Mouse (Mus musculus) neural tube, embryonic 11.5 days (tissue): ENCODE results near the gene Cblc. TPM values are rescaled to one million over a fixed set of nuclear protein-coding genes. Genes with fewer than 3 reads are reported as not detected.

Experiments used
- ATAC-seq: fragments of 200-750 bp; cut with Nextera tagmentation; 2 replicates; pipeline ENCODE4 v1.8.0; 2017; ENCODE audit warnings: moderate number of reproducible peaks, mild to moderate bottlenecking, moderate TSS enrichment, moderate library complexity; ENCODE audit not compliant: insufficient read depth, low FRiP score, low TSS enrichment
- DNase-seq: peaks from one replicate; pipeline ENCODE4 v3.0.0-alpha.2; 2015; ENCODE audit warnings: low spot score
- H3K27ac ChIP-seq: fragments of 300-500 bp; sonication (generic); 2 replicates; pipeline ENCODE4 v1.5.1; 2014; ENCODE audit warnings: low read depth, mild to moderate bottlenecking, low read length
- H3K27me3 ChIP-seq: fragments of 300-500 bp; sonication (generic); 2 replicates; pipeline ENCODE4 v1.6.1; 2014; ENCODE audit warnings: mild to moderate bottlenecking, low read length, mixed read lengths; ENCODE audit not compliant: control insufficient read depth, insufficient read depth
- H3K36me3 ChIP-seq: fragments of 300-500 bp; sonication (generic); 2 replicates; pipeline ENCODE4 v1.6.1; 2014; ENCODE audit warnings: mild to moderate bottlenecking, low read length, moderate library complexity, mixed read lengths; ENCODE audit not compliant: control insufficient read depth, insufficient read depth
- H3K4me1 ChIP-seq: fragments of 300-500 bp; sonication (generic); 2 replicates; pipeline ENCODE4 v1.6.1; 2014; ENCODE audit warnings: low read length, mixed read lengths; ENCODE audit not compliant: control insufficient read depth, insufficient read depth
- H3K4me2 ChIP-seq: fragments of 300-500 bp; sonication (generic); 2 replicates; pipeline ENCODE4 v1.6.1; 2014; ENCODE audit warnings: low read depth, mild to moderate bottlenecking, moderate library complexity
- H3K4me3 ChIP-seq: fragments of 300-500 bp; sonication (generic); 2 replicates; pipeline ENCODE4 v1.5.1; 2014; ENCODE audit warnings: low read depth, low read length
- H3K9ac ChIP-seq: fragments of 300-500 bp; sonication (generic); 2 replicates; pipeline ENCODE4 v1.6.1; 2014; ENCODE audit warnings: mild to moderate bottlenecking, low read length
- H3K9me3 ChIP-seq: fragments of 300-500 bp; sonication (generic); 2 replicates; pipeline ENCODE4 v1.6.1; 2016; ENCODE audit warnings: low read length; ENCODE audit not compliant: control insufficient read depth
- WGBS: fragments of 180-500 bp; shearing (Covaris S2); extraction: QIAGEN DNeasy Blood & Tissue Kit; methylation state at CpG from one replicate; pipeline ENCODE4 v1.1.7; 2014; 5-methylcytosine and 5-hydroxymethylcytosine counted together
- polyA plus RNA-seq: library from polyadenylated mRNA; unstranded; fragments of >200 nt; fragmentation: Nextera tagmentation; extraction: Ambion mirVana; gene quantifications from 2 replicates; pipeline ENCODE4 v1.2.1, GENCODE M21; 2014

Cblc gene
- polyA plus RNA-seq, 1 experiment from 2014 or later, result 0.53 TPM

- Histone ChIP-seq H3K27ac (no peak overlapping the region), H3K36me3 (peaks cover 15% of the 10 kb centered on the region), H3K4me2 (no peak overlapping the region), H3K9ac (no peak overlapping the region), H3K27me3 (no peaks in the 10 kb centered on the region), H3K4me1 (peaks cover 3% of the 10 kb centered on the region; the same call in 1 of the 2 replicates), H3K9me3 (no peaks in the 10 kb centered on the region), H3K4me3 (no peak overlapping the region)
- 88% methylated on average over 16 of the region's 16 CpGs for WGBS
- ATAC-seq (no peak), DNase-seq (no peak)
These were observed 60.1 kb downstream of the Cblc start for GRCm38 (mm10) chr7:19736389-19737057.

GRCm38 (mm10) chr7:19734178-19734666 is 62.4 kb downstream of the Cblc start:
- Histone ChIP-seq H3K9me3 (no peaks in the 10 kb centered on the region), H3K27ac (no peak overlapping the region), H3K36me3 (peaks cover 24% of the 10 kb centered on the region), H3K4me1 (no peaks in the 10 kb centered on the region), H3K9ac (no peak overlapping the region), H3K27me3 (no peaks in the 10 kb centered on the region), H3K4me3 (no peak overlapping the region), H3K4me2 (no peak overlapping the region)
- DNase-seq (no peak), ATAC-seq (no peak)
- WGBS, result 90% methylated on average over 10 of the region's 10 CpGs

Other genes with a start within 250 kb of the Cblc start
- gene Ppp1r37, start 233.7 kb downstream of the Cblc start, polyA plus RNA-seq, result 4.5 and 4.7 TPM in 2 replicates
- gene Zfp296, start 219.5 kb downstream of the Cblc start, polyA plus RNA-seq, result 0.44 and 0.57 TPM in 2 replicates
- gene Gemin7, start 219.2 kb downstream of the Cblc start, polyA plus RNA-seq, result 161 and 171 TPM in 2 replicates
- 48.0 and 53.5 TPM in 2 replicates for gene Clasrp, start 192.3 kb downstream of the Cblc start, polyA plus RNA-seq
- 3.1 and 3.8 TPM in 2 replicates for gene Relb, start 167.4 kb downstream of the Cblc start, polyA plus RNA-seq
- 104 and 107 TPM in 2 replicates for gene Clptm1, start 131.8 kb downstream of the Cblc start, polyA plus RNA-seq
- 0.45 and 0.55 TPM in 2 replicates for gene Apoc2, start 118.9 kb downstream of the Cblc start, polyA plus RNA-seq
- not detected in 2 replicates for gene Gm44805, start 115.4 kb downstream of the Cblc start, polyA plus RNA-seq
- not detected in 2 replicates for gene Apoc4, start 115.3 kb downstream of the Cblc start, polyA plus RNA-seq
- gene Apoc1, start 104.1 kb downstream of the Cblc start, polyA plus RNA-seq, result 3.4 and 6.9 TPM in 2 replicates
- gene Apoe, start 97.6 kb downstream of the Cblc start, polyA plus RNA-seq, result 125 and 146 TPM in 2 replicates
- gene Tomm40, start 81.4 kb downstream of the Cblc start, polyA plus RNA-seq, result 150 and 155 TPM in 2 replicates
- 70.0 and 76.5 TPM in 2 replicates for gene Nectin2, start 46.3 kb downstream of the Cblc start, polyA plus RNA-seq
- 21.1 and 21.7 TPM in 2 replicates for gene Bcam, start 25.8 kb downstream of the Cblc start, polyA plus RNA-seq
- 1.2 and 1.3 TPM in 2 replicates for gene Bcl3, start 26.0 kb upstream of the Cblc start, polyA plus RNA-seq
- gene Gm19345, start 55.2 kb upstream of the Cblc start, polyA plus RNA-seq, result 0.24 and 0.29 TPM in 2 replicates
- not detected in 2 replicates for gene Ceacam16, start 64.5 kb upstream of the Cblc start, polyA plus RNA-seq
- gene Ceacam19, start 91.2 kb upstream of the Cblc start, polyA plus RNA-seq, result not detected in 2 replicates
- 2.9 and 4.8 TPM in 2 replicates for gene Pvr, start 124.4 kb upstream of the Cblc start, polyA plus RNA-seq
- gene Igsf23, start 153.9 kb upstream of the Cblc start, polyA plus RNA-seq, result not detected in 2 replicates
- gene Ceacam20, start 168.6 kb upstream of the Cblc start, polyA plus RNA-seq, result not detected in 2 replicates
- gene Nlrp9b, start 194.7 kb upstream of the Cblc start, polyA plus RNA-seq, result not detected in 2 replicates